Mouse (Mus musculus): ENCODE data around the gene Uba7. TPM values are rescaled to one million over a fixed set of nuclear protein-coding genes. Genes with fewer than 3 reads are reported as not detected.

Gene Uba7
- polyA plus RNA-seq, 1 experiment from 2014 or later = 3.2 TPM

DNA sequence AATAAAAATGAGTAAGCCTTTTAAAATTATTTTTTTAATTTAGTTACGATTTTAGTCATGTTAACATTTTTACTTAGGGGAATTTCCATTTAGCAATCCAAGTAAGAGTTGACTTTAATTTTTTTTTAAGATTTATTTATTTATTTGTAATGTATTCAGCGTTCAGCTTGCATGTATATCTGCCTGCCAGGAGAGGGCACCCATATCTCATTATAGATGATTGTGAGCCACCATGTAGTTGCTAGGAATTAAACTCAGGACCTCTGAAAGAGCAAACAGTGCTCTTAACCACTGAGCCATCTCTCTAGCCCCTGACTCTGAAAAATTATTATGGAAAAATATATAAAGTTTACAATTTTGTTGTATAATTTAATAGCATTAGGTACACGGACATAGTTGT lies 51.3 kb downstream of the Uba7 start:
- Histone ChIP-seq H3K4me2 (ENCODE audit: low read length) (no peak overlapping the region), H3K27me3 (replicated peaks; ENCODE audit: control insufficient read depth, insufficient read depth, low read length) (no peaks in the 10 kb centered on the region), H3K4me3 (replicated peaks; ENCODE audit: low read length) (no peak overlapping the region), H3K27ac (ENCODE audit: low read length) (no peak overlapping the region), H3K36me3 (ENCODE audit: control insufficient read depth, insufficient read depth) (peaks cover 14% of the 10 kb centered on the region), H3K4me1 (replicated peaks; ENCODE audit: control insufficient read depth, insufficient read depth, low read length) (no peaks in the 10 kb centered on the region), H3K9ac (replicated peaks; ENCODE audit: low read depth, low read length) (no peak overlapping the region), H3K9me3 (ENCODE audit: control insufficient read depth, low read length) (no peaks in the 10 kb centered on the region)
- no peak for ATAC-seq
- WGBS = 91% methylated on average over 3 of the region's 3 CpGs

DNA sequence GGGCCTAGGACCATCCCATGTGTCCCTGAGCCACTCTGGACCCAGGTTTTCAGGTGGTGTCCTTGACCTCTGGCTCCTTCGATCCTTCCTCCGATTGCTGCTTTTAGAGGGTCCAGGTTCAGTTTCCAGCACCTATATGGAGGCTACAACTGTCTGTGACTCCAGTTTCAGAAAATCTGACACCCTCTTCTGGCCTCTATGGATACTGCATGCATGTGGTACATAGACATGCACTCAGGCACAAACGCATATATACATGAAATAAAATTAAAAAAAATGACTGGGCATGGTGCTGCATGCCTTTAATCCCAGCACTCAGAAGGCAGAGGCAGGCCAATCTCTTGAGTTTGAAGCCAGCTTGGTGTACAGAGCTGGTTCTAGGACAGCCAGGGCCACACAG lies 52.6 kb downstream of the Uba7 start:
- no peaks in the 10 kb centered on the region for H3K9me3 ChIP-seq (ENCODE audit: control insufficient read depth, low read length)
- no peak overlapping the region for H3K9ac ChIP-seq (replicated peaks; ENCODE audit: low read depth, low read length)
- H3K4me2 ChIP-seq (ENCODE audit: low read length) = no peak overlapping the region
- no peaks in the 10 kb centered on the region for H3K27me3 ChIP-seq (replicated peaks; ENCODE audit: control insufficient read depth, insufficient read depth, low read length)
- 97% methylated on average over 3 of the region's 3 CpGs for WGBS
- peaks cover 18% of the 10 kb centered on the region for H3K36me3 ChIP-seq (ENCODE audit: control insufficient read depth, insufficient read depth)
- H3K4me1 ChIP-seq (replicated peaks; ENCODE audit: control insufficient read depth, insufficient read depth, low read length) = no peaks in the 10 kb centered on the region
- H3K27ac ChIP-seq (ENCODE audit: low read length) = no peak overlapping the region
- no peak overlapping the region for H3K4me3 ChIP-seq (replicated peaks; ENCODE audit: low read length)
- ATAC-seq = no peak

DNA sequence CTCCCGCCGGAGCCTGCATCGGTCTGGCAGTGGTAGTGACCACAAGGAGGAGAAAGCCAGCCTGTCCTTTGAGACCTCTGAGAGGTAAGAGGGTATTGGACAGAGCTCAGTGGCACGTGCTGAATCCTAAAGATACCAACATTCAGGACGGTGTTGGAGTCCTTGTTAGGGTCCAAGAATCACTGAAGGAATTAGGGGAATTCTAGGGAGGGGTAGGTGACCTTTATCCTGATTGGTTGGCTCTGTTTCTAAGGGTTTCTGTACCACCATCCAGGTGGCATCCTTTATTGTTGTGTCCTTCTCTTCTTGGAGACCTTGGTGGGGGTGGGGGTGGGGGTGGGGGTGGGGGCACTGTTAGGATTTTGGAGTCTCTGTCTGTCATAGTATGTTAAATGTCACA lies 56.8 kb downstream of the Uba7 start:
- H3K4me3 ChIP-seq (replicated peaks; ENCODE audit: low read length) = no peak overlapping the region
- H3K9me3 ChIP-seq (ENCODE audit: control insufficient read depth, low read length) = no peaks in the 10 kb centered on the region
- H3K4me1 ChIP-seq (replicated peaks; ENCODE audit: control insufficient read depth, insufficient read depth, low read length) = no peaks in the 10 kb centered on the region
- no peaks in the 10 kb centered on the region for H3K27me3 ChIP-seq (replicated peaks; ENCODE audit: control insufficient read depth, insufficient read depth, low read length)
- no peak for ATAC-seq
- H3K9ac ChIP-seq (replicated peaks; ENCODE audit: low read depth, low read length) = no peak overlapping the region
- no peak overlapping the region for H3K27ac ChIP-seq (ENCODE audit: low read length)
- H3K4me2 ChIP-seq (ENCODE audit: low read length) = no peak overlapping the region
- peaks cover 12% of the 10 kb centered on the region for H3K36me3 ChIP-seq (ENCODE audit: control insufficient read depth, insufficient read depth)
- WGBS = 93% methylated on average over 5 of the region's 5 CpGs

Other genes starting within 250 kb of the Uba7 start
- gene Rbm5, start 204.5 kb upstream of the Uba7 start, polyA plus RNA-seq (2015; fragmentation: Nextera tagmentation; extraction: Ambion mirVana) = 294 and 303 TPM in 2 replicates
- 115 and 140 TPM in 2 replicates for gene Rbm6, start 102.3 kb upstream of the Uba7 start, polyA plus RNA-seq (2015; fragmentation: Nextera tagmentation; extraction: Ambion mirVana)
- 24.8 and 25.2 TPM in 2 replicates for gene Mon1a, start 87.4 kb upstream of the Uba7 start, polyA plus RNA-seq (2015; fragmentation: Nextera tagmentation; extraction: Ambion mirVana)
- 0.91 and 1.3 TPM in 2 replicates for gene Mst1r, start 68.6 kb upstream of the Uba7 start, polyA plus RNA-seq (2015; fragmentation: Nextera tagmentation; extraction: Ambion mirVana)
- not detected in 2 replicates for gene Actl11, start 47.0 kb upstream of the Uba7 start, polyA plus RNA-seq (2015; fragmentation: Nextera tagmentation; extraction: Ambion mirVana)
- gene Camkv, start 39.8 kb upstream of the Uba7 start, polyA plus RNA-seq (2015; fragmentation: Nextera tagmentation; extraction: Ambion mirVana) = 117 and 140 TPM in 2 replicates
- gene Traip, start 25.4 kb upstream of the Uba7 start, polyA plus RNA-seq (2015; fragmentation: Nextera tagmentation; extraction: Ambion mirVana) = 14.2 and 17.1 TPM in 2 replicates
- gene Gm20661, start 7.6 kb downstream of the Uba7 start, polyA plus RNA-seq (2015; fragmentation: Nextera tagmentation; extraction: Ambion mirVana) = 0.65 and 0.92 TPM in 2 replicates
- gene Inka1, start 10.4 kb downstream of the Uba7 start, polyA plus RNA-seq (2015; fragmentation: Nextera tagmentation; extraction: Ambion mirVana) = 12.8 and 14.2 TPM in 2 replicates
- gene Cdhr4, start 17.0 kb downstream of the Uba7 start, polyA plus RNA-seq (2015; fragmentation: Nextera tagmentation; extraction: Ambion mirVana) = 1.2 TPM in 2 replicates
- 0.67 and 1.4 TPM in 2 replicates for gene Gm20662, start 20.8 kb downstream of the Uba7 start, polyA plus RNA-seq (2015; fragmentation: Nextera tagmentation; extraction: Ambion mirVana)
- 110 and 116 TPM in 2 replicates for gene Ip6k1, start 27.0 kb downstream of the Uba7 start, polyA plus RNA-seq (2015; fragmentation: Nextera tagmentation; extraction: Ambion mirVana)
- gene Gmppb, start 73.7 kb downstream of the Uba7 start, polyA plus RNA-seq (2015; fragmentation: Nextera tagmentation; extraction: Ambion mirVana) = 19.6 and 21.2 TPM in 2 replicates
- 2.5 and 3.4 TPM in 2 replicates for gene Amigo3, start 77.7 kb downstream of the Uba7 start, polyA plus RNA-seq (2015; fragmentation: Nextera tagmentation; extraction: Ambion mirVana)
- gene Mst1, start 104.9 kb downstream of the Uba7 start, polyA plus RNA-seq (2015; fragmentation: Nextera tagmentation; extraction: Ambion mirVana) = not detected in 2 replicates
- 44.5 and 53.1 TPM in 2 replicates for gene Rnf123, start 107.8 kb downstream of the Uba7 start, polyA plus RNA-seq (2015; fragmentation: Nextera tagmentation; extraction: Ambion mirVana)
- 41.3 and 46.2 TPM in 2 replicates for gene Apeh, start 119.1 kb downstream of the Uba7 start, polyA plus RNA-seq (2015; fragmentation: Nextera tagmentation; extraction: Ambion mirVana)
- 7.0 and 8.5 TPM in 2 replicates for gene Bsn, start 214.9 kb downstream of the Uba7 start, polyA plus RNA-seq (2015; fragmentation: Nextera tagmentation; extraction: Ambion mirVana)

All from forebrain, embryonic 16.5 days (tissue).